Mouse (Mus musculus) C2C12 (cell line): ENCODE measurements around the gene Pde4dip.

ENCODE experiments used
- CEBPB ChIP-seq: IDR thresholded peaks from one replicate; pipeline ENCODE4 v1.6.1; 2011; ENCODE audit warnings: low read depth, mild to moderate bottlenecking, control low read depth, moderate library complexity
- CTCF ChIP-seq: IDR thresholded peaks from one replicate; pipeline ENCODE4 v1.5.1; 2011; ENCODE audit not compliant: control insufficient read depth, insufficient read depth, insufficient read length
- FOSL1 ChIP-seq: IDR thresholded peaks from one replicate; pipeline ENCODE4 v1.8.0; 2011; ENCODE audit warnings: mild to moderate bottlenecking, low read length; ENCODE audit not compliant: poor library complexity, insufficient read depth, severe bottlenecking
- MAX ChIP-seq: IDR thresholded peaks from one replicate; pipeline ENCODE4 v1.6.1; 2011; ENCODE audit warnings: mild to moderate bottlenecking, control low read depth
- MYOD1 ChIP-seq: IDR thresholded peaks from one replicate; pipeline ENCODE4 v1.6.1; 2011; ENCODE audit warnings: low read depth; ENCODE audit not compliant: control insufficient read depth, insufficient read length
- USF1 ChIP-seq: IDR thresholded peaks from one replicate; pipeline ENCODE4 v1.6.1; 2011; ENCODE audit warnings: low read depth, mild to moderate bottlenecking, control low read depth, moderate library complexity

GRCm38 (mm10) chr3:97840439-97840838 lies 48.1 kb downstream of the Pde4dip start:
- TF ChIP-seq CTCF = no peak
- no peak for TF ChIP-seq USF1
- no peak for TF ChIP-seq FOSL1
- TF ChIP-seq MAX = no peak
- no peak for TF ChIP-seq CEBPB
- TF ChIP-seq MYOD1 = no peak
